Mouse (Mus musculus) liver, postnatal 0 days (tissue): ENCODE results near the gene R3hdm2.

ENCODE experiments used
- CTCF ChIP-seq: sonication (generic); IDR thresholded peaks from 2 replicates; pipeline ENCODE4 v1.5.1; 2016; ENCODE audit warnings: antibody characterized with exemption, low read depth
- EP300 ChIP-seq: IDR thresholded peaks from 2 replicates; pipeline ENCODE4 v1.6.1; 2016; ENCODE audit warnings: antibody characterized with exemption, low read depth, mild to moderate bottlenecking

GRCm38 (mm10) chr10:127413585-127413984, 33.5 kb downstream of the R3hdm2 start:
- no peak for TF ChIP-seq CTCF
- no peak for TF ChIP-seq EP300
